Comparison of ENCODE assay signal across 39 mouse cellular contexts in genomic region chr9:55478699-55479098, GRCm38 (mm10). TPM values are rescaled to one million over a fixed set of nuclear protein-coding genes. Genes with fewer than 3 reads are reported as not detected.
"Had no signal": no experiment of that assay in that cellular context is flagged by ENCODE, and none has a peak within 500 bp of the region (broad histone marks: within the 10 kb centered on the region; RNA-seq: fewer than 3 reads in every experiment).

No protein-coding gene starts in this region.

- DNase-seq: left cerebral cortex, postnatal 4 days; liver; liver, embryonic 13.5 days; liver, postnatal 0 days; lung, adult 18-20 months; lung, embryonic 14.5 days; lung, postnatal 10 days; lung, postnatal 14 days; lung, postnatal 36 days; lung, postnatal 4 days; midbrain, embryonic 14.5 days had no signal

- H3K27ac ChIP-seq: limb, embryonic 10.5 days; limb, embryonic 12.5 days; limb, embryonic 13.5 days; limb, embryonic 15.5 days; liver, embryonic 12.5 days; liver, embryonic 13.5 days; liver, embryonic 14.5 days; liver, embryonic 15.5 days; lung, embryonic 15.5 days; macrophage; midbrain, embryonic 10.5 days; midbrain, embryonic 12.5 days; midbrain, embryonic 13.5 days; midbrain, embryonic 15.5 days; neural tube, embryonic 12.5 days had no signal

- H3K9me3 ChIP-seq: limb, embryonic 10.5 days; limb, embryonic 12.5 days; limb, embryonic 13.5 days; limb, embryonic 15.5 days; liver, embryonic 12.5 days; liver, embryonic 13.5 days; liver, embryonic 15.5 days; lung, embryonic 15.5 days; megakaryocyte, embryonic 14.5 days; midbrain, embryonic 10.5 days; midbrain, embryonic 12.5 days; midbrain, embryonic 13.5 days; midbrain, embryonic 15.5 days; neural tube, embryonic 12.5 days had no signal

- H3K4me3 ChIP-seq: limb, embryonic 10.5 days; limb, embryonic 12.5 days; limb, embryonic 13.5 days; limb, embryonic 15.5 days; liver, embryonic 12.5 days; liver, embryonic 13.5 days; liver, embryonic 15.5 days; lung, embryonic 15.5 days; megakaryocyte, embryonic 14.5 days; midbrain, embryonic 10.5 days; midbrain, embryonic 12.5 days; midbrain, embryonic 13.5 days; midbrain, embryonic 15.5 days; myocyte; neural tube, embryonic 12.5 days had no signal

- H3K27me3 ChIP-seq: limb, embryonic 12.5 days; limb, embryonic 13.5 days; limb, embryonic 15.5 days; liver, embryonic 12.5 days; liver, embryonic 13.5 days; liver, embryonic 15.5 days; lung, embryonic 15.5 days; megakaryocyte, embryonic 14.5 days; midbrain, embryonic 12.5 days; midbrain, embryonic 13.5 days; midbrain, embryonic 15.5 days; neural tube, embryonic 12.5 days had no signal

- H3K9ac ChIP-seq: limb, embryonic 12.5 days; limb, embryonic 13.5 days; limb, embryonic 15.5 days; liver, embryonic 12.5 days; liver, embryonic 13.5 days; liver, embryonic 14.5 days; liver, embryonic 15.5 days; liver, postnatal 0 days; lung, embryonic 14.5 days; lung, embryonic 15.5 days; midbrain, embryonic 12.5 days; midbrain, embryonic 13.5 days; midbrain, embryonic 15.5 days; neural tube, embryonic 12.5 days had no signal

- H3K36me3 ChIP-seq: limb, embryonic 15.5 days; midbrain, embryonic 13.5 days; midbrain, embryonic 15.5 days; neural tube, embryonic 12.5 days had no signal

- H3K4me1 ChIP-seq: limb, embryonic 10.5 days; limb, embryonic 12.5 days; limb, embryonic 13.5 days; limb, embryonic 15.5 days; liver, embryonic 12.5 days; liver, embryonic 13.5 days; liver, embryonic 15.5 days; lung, embryonic 15.5 days; midbrain, embryonic 10.5 days; midbrain, embryonic 12.5 days; midbrain, embryonic 13.5 days; midbrain, embryonic 15.5 days; neural tube, embryonic 12.5 days had no signal

RNA-seq across cellular contexts. Expression of gene Isl2, which starts 59.8 kb away (rescaled TPM):
- total RNA-seq: left cerebral cortex, adult 8-10 months; left cerebral cortex, postnatal 10 days; left cerebral cortex, postnatal 14 days; left cerebral cortex, postnatal 25 days; left cerebral cortex, postnatal 36 days; left cerebral cortex, postnatal 4 days; liver, adult 2 months; megakaryocyte progenitor cell, adult 5-6 weeks; megakaryocyte, adult 5-6 weeks; megakaryocyte-erythroid progenitor cell, adult 5-6 weeks; midbrain, postnatal 0 days; monocyte, adult 5-6 weeks had no signal
- polyA plus RNA-seq: liver, adult 2 months; liver, postnatal 0 days; lung, embryonic 14.5 days; lung, embryonic 16.5 days; macrophage had no signal
